Mouse (Mus musculus): ENCODE results near the gene Krtap2-4. TPM values are rescaled to one million over a fixed set of nuclear protein-coding genes. Genes with fewer than 3 reads are reported as not detected.
"Not testable (repeated sequence)": the region's sequence is repeated elsewhere in the genome, so short reads cannot be mapped to it uniquely, and the experiment has no call there.

Gene Krtap2-4
- polyA plus RNA-seq, 1 experiment from 2014 or later = not detected

GRCm38 (mm10) chr11:99603208-99603607, 11.4 kb downstream of the Krtap2-4 start, which contains the start of gene Gm11938:
Gm11938 (minus strand) TSS chr11:99603308.
- not testable (repeated sequence) for DNase-seq (ENCODE audit: low spot score); H3K4me2 ChIP-seq (ENCODE audit: low read length); H3K9me3 ChIP-seq (ENCODE audit: control insufficient read depth, low read length); H3K4me3 ChIP-seq (ENCODE audit: low read depth, low read length); H3K4me1 ChIP-seq (replicated peaks; ENCODE audit: control insufficient read depth, insufficient read depth, low read length); H3K27me3 ChIP-seq (replicated peaks; ENCODE audit: control insufficient read depth, insufficient read depth, low read length); H3K36me3 ChIP-seq (ENCODE audit: control insufficient read depth, insufficient read depth, low read length); H3K9ac ChIP-seq (ENCODE audit: low read length); ATAC-seq (replicated peaks; ENCODE audit: low FRiP score, low TSS enrichment, low read depth); H3K27ac ChIP-seq (ENCODE audit: low read depth)
- 43% methylated on average over 1 of the region's 1 CpGs for WGBS

GRCm38 (mm10) chr11:99597742-99598141, 16.9 kb downstream of the Krtap2-4 start, which contains the start of gene Krtap9-3:
Krtap9-3 (minus strand) TSS chr11:99598105.
- not testable (repeated sequence) for H3K4me1 ChIP-seq (replicated peaks; ENCODE audit: control insufficient read depth, insufficient read depth, low read length); H3K9me3 ChIP-seq (ENCODE audit: control insufficient read depth, low read length); H3K9ac ChIP-seq (ENCODE audit: low read length); H3K4me2 ChIP-seq (ENCODE audit: low read length); ATAC-seq (replicated peaks; ENCODE audit: low FRiP score, low TSS enrichment, low read depth); DNase-seq (ENCODE audit: low spot score); H3K27me3 ChIP-seq (replicated peaks; ENCODE audit: control insufficient read depth, insufficient read depth, low read length); H3K4me3 ChIP-seq (ENCODE audit: low read depth, low read length); H3K27ac ChIP-seq (ENCODE audit: low read depth); H3K36me3 ChIP-seq (ENCODE audit: control insufficient read depth, insufficient read depth, low read length)
- 80% methylated on average over 6 of the region's 6 CpGs for WGBS

DNA sequence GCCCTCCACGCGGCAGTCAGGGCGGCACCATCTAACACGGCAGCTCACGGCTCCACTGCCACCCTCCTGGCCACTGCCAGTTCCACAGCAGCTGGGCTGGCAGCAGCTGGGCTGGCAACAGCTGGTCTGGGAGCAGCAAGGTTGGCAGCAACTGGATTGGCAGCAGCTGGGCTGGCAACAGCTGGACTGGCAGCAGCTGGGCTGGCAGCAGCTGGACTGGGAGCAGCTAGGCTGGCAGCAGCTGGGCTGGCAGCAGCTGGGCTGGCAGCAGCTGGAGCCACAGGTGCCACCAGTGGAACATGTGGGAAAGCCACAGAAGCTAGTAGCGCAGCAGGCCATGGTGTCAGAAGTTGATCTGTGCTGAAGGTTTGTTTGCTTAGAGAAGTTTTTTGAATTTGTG, 23.7 kb downstream of the Krtap2-4 start, which contains the start of gene Krtap1-3:
TSS of gene Krtap1-3 (minus strand) at position 359 of the 400 bp plus-strand sequence.
- DNase-seq (ENCODE audit: low spot score) = no peak
- no peaks in the 10 kb centered on the region for H3K4me1 ChIP-seq (replicated peaks; ENCODE audit: control insufficient read depth, insufficient read depth, low read length)
- H3K9ac ChIP-seq (ENCODE audit: low read length) = no peak within 1 kb of the TSS
- no peak within 1 kb of the TSS for H3K4me2 ChIP-seq (ENCODE audit: low read length)
- no peak for ATAC-seq (replicated peaks; ENCODE audit: low FRiP score, low TSS enrichment, low read depth)
- no peaks in the 10 kb centered on the region for H3K9me3 ChIP-seq (ENCODE audit: control insufficient read depth, low read length)
- H3K36me3 ChIP-seq (ENCODE audit: control insufficient read depth, insufficient read depth, low read length) = no peaks in the 10 kb centered on the region
- no peaks in the 10 kb centered on the region for H3K27me3 ChIP-seq (replicated peaks; ENCODE audit: control insufficient read depth, insufficient read depth, low read length)
- H3K27ac ChIP-seq (ENCODE audit: low read depth) = no peak within 1 kb of the TSS
- 82% methylated on average over 6 of the region's 6 CpGs for WGBS
- no peak within 1 kb of the TSS for H3K4me3 ChIP-seq (ENCODE audit: low read depth, low read length)

- no peaks in the 10 kb centered on the region for H3K4me1 ChIP-seq (replicated peaks; ENCODE audit: control insufficient read depth, insufficient read depth, low read length)
- H3K4me2 ChIP-seq (ENCODE audit: low read length) = no peak overlapping the region
- no peaks in the 10 kb centered on the region for H3K27me3 ChIP-seq (replicated peaks; ENCODE audit: control insufficient read depth, insufficient read depth, low read length)
- H3K9me3 ChIP-seq (ENCODE audit: control insufficient read depth, low read length) = no peaks in the 10 kb centered on the region
- DNase-seq (ENCODE audit: low spot score) (no peak), ATAC-seq (replicated peaks; ENCODE audit: low FRiP score, low TSS enrichment, low read depth) (no peak)
- H3K9ac ChIP-seq (ENCODE audit: low read length) = no peak overlapping the region
- WGBS = 85% methylated on average over 7 of the region's 7 CpGs
- no peak overlapping the region for H3K27ac ChIP-seq (ENCODE audit: low read depth)
- no peak overlapping the region for H3K4me3 ChIP-seq (ENCODE audit: low read depth, low read length)
- no peaks in the 10 kb centered on the region for H3K36me3 ChIP-seq (ENCODE audit: control insufficient read depth, insufficient read depth, low read length)
Measured at GRCm38 (mm10) chr11:99585096-99585495, 29.6 kb downstream of the Krtap2-4 start.

DNA sequence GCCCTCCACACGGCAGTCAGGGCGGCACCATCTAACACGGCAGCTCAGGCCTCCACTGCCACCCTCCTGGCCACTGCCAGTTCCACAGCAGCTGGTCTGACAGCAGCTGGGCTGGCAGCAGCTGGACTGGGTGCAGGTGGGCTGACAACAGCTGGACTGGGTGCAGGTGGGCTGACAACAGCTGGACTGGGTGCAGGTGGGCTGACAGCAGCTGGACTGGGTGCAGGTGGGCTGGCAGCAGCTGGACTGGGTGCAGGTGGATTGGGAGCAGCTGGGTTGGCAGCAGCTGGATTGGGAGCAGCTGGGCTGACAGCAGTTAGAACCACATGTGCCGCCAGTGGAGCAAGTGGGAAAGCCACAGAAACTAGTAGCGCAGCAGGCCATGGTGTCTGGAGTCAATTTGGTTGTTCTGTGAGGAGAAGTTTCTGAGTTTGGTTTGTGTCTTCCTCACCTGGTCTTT, 31.4 kb downstream of the Krtap2-4 start, which contains the start of gene Krtap1-4:
TSS of gene Krtap1-4 (minus strand) at position 410 of the 460 bp plus-strand sequence.
- Histone ChIP-seq H3K4me2 (ENCODE audit: low read length) (no peak within 1 kb of the TSS), H3K9me3 (ENCODE audit: control insufficient read depth, low read length) (no peaks in the 10 kb centered on the region), H3K4me3 (ENCODE audit: low read depth, low read length) (no peak within 1 kb of the TSS), H3K36me3 (ENCODE audit: control insufficient read depth, insufficient read depth, low read length) (no peaks in the 10 kb centered on the region), H3K9ac (ENCODE audit: low read length) (no peak within 1 kb of the TSS), H3K4me1 (replicated peaks; ENCODE audit: control insufficient read depth, insufficient read depth, low read length) (no peaks in the 10 kb centered on the region), H3K27ac (ENCODE audit: low read depth) (no peak within 1 kb of the TSS), H3K27me3 (replicated peaks; ENCODE audit: control insufficient read depth, insufficient read depth, low read length) (no peaks in the 10 kb centered on the region)
- ATAC-seq (replicated peaks; ENCODE audit: low FRiP score, low TSS enrichment, low read depth) (no peak), DNase-seq (ENCODE audit: low spot score) (no peak)
- 74% methylated on average over 5 of the region's 5 CpGs for WGBS

GRCm38 (mm10) chr11:99581564-99581963, 33.1 kb downstream of the Krtap2-4 start:
- no peaks in the 10 kb centered on the region for H3K9me3 ChIP-seq (ENCODE audit: control insufficient read depth, low read length)
- no peak overlapping the region for H3K4me3 ChIP-seq (ENCODE audit: low read depth, low read length)
- H3K27me3 ChIP-seq (replicated peaks; ENCODE audit: control insufficient read depth, insufficient read depth, low read length) = no peaks in the 10 kb centered on the region
- no peaks in the 10 kb centered on the region for H3K4me1 ChIP-seq (replicated peaks; ENCODE audit: control insufficient read depth, insufficient read depth, low read length)
- H3K9ac ChIP-seq (ENCODE audit: low read length) = no peak overlapping the region
- 85% methylated on average over 6 of the region's 6 CpGs for WGBS
- no peak overlapping the region for H3K4me2 ChIP-seq (ENCODE audit: low read length)
- H3K27ac ChIP-seq (ENCODE audit: low read depth) = no peak overlapping the region
- H3K36me3 ChIP-seq (ENCODE audit: control insufficient read depth, insufficient read depth, low read length) = no peaks in the 10 kb centered on the region
- DNase-seq (ENCODE audit: low spot score) = no peak
- ATAC-seq (replicated peaks; ENCODE audit: low FRiP score, low TSS enrichment, low read depth) = no peak

GRCm38 (mm10) chr11:99581051-99581450, 33.6 kb downstream of the Krtap2-4 start:
- H3K36me3 ChIP-seq (ENCODE audit: control insufficient read depth, insufficient read depth, low read length) = no peaks in the 10 kb centered on the region
- no peak overlapping the region for H3K4me3 ChIP-seq (ENCODE audit: low read depth, low read length)
- no peak overlapping the region for H3K9ac ChIP-seq (ENCODE audit: low read length)
- no peak for DNase-seq (ENCODE audit: low spot score)
- H3K27ac ChIP-seq (ENCODE audit: low read depth) = no peak overlapping the region
- no peak for ATAC-seq (replicated peaks; ENCODE audit: low FRiP score, low TSS enrichment, low read depth)
- no peaks in the 10 kb centered on the region for H3K27me3 ChIP-seq (replicated peaks; ENCODE audit: control insufficient read depth, insufficient read depth, low read length)
- H3K9me3 ChIP-seq (ENCODE audit: control insufficient read depth, low read length) = no peaks in the 10 kb centered on the region
- no peaks in the 10 kb centered on the region for H3K4me1 ChIP-seq (replicated peaks; ENCODE audit: control insufficient read depth, insufficient read depth, low read length)
- H3K4me2 ChIP-seq (ENCODE audit: low read length) = no peak overlapping the region
- WGBS = 92% methylated on average over 5 of the region's 5 CpGs

GRCm38 (mm10) chr11:99580636-99581035, 34.0 kb downstream of the Krtap2-4 start, which contains the start of gene Krtap1-5:
Krtap1-5 (minus strand) TSS chr11:99581016.
- Histone ChIP-seq H3K36me3 (ENCODE audit: control insufficient read depth, insufficient read depth, low read length) (no peaks in the 10 kb centered on the region), H3K27me3 (replicated peaks; ENCODE audit: control insufficient read depth, insufficient read depth, low read length) (no peaks in the 10 kb centered on the region), H3K9ac (ENCODE audit: low read length) (no peak within 1 kb of the TSS), H3K9me3 (ENCODE audit: control insufficient read depth, low read length) (no peaks in the 10 kb centered on the region), H3K27ac (ENCODE audit: low read depth) (no peak within 1 kb of the TSS), H3K4me1 (replicated peaks; ENCODE audit: control insufficient read depth, insufficient read depth, low read length) (no peaks in the 10 kb centered on the region), H3K4me2 (ENCODE audit: low read length) (no peak within 1 kb of the TSS), H3K4me3 (ENCODE audit: low read depth, low read length) (no peak within 1 kb of the TSS)
- DNase-seq (ENCODE audit: low spot score) (no peak), ATAC-seq (replicated peaks; ENCODE audit: low FRiP score, low TSS enrichment, low read depth) (no peak)
- WGBS = 85% methylated on average over 6 of the region's 6 CpGs

GRCm38 (mm10) chr11:99574106-99574505, 40.5 kb downstream of the Krtap2-4 start:
- peak overlapping the region; percentile 28 for H3K4me2 ChIP-seq (ENCODE audit: low read length)
- H3K4me1 ChIP-seq (replicated peaks; ENCODE audit: control insufficient read depth, insufficient read depth, low read length) = no peaks in the 10 kb centered on the region
- no peaks in the 10 kb centered on the region for H3K36me3 ChIP-seq (ENCODE audit: control insufficient read depth, insufficient read depth, low read length)
- H3K4me3 ChIP-seq (ENCODE audit: low read depth, low read length) = no peak overlapping the region
- no peak overlapping the region for H3K9ac ChIP-seq (ENCODE audit: low read length)
- no peak for ATAC-seq (replicated peaks; ENCODE audit: low FRiP score, low TSS enrichment, low read depth)
- WGBS = 2% methylated on average over 7 of the region's 7 CpGs
- peak; percentile 84 for DNase-seq (ENCODE audit: low spot score)
- H3K27ac ChIP-seq (ENCODE audit: low read depth) = no peak overlapping the region
- H3K27me3 ChIP-seq (replicated peaks; ENCODE audit: control insufficient read depth, insufficient read depth, low read length) = no peaks in the 10 kb centered on the region
- H3K9me3 ChIP-seq (ENCODE audit: control insufficient read depth, low read length) = no peaks in the 10 kb centered on the region

Data from intestine, embryonic 14.5 days (tissue).